Mouse (Mus musculus) CH12F3 (cell line): ENCODE measurements at regions not wholly inside any gene's neighbourhood (a gene's known extent, or its start where the extent isn't known, plus 50 kb on each side); places are given as distances from the start of the nearest gene placed in this dataset.

ENCODE experiments used
- in situ Hi-C: fragments of 300-500 bp; cut with MboI; formaldehyde crosslinking; loops from 2 replicates; pipeline ENCODE4 v1.14.3; 2020; ENCODE audit warnings: low sequenced_read_pairs

GRCm38 (mm10) chr8:49035970-49036700 is 192.4 kb upstream of the Tenm3 start:
- in situ Hi-C loops = no loop called here

- in situ Hi-C loops = no loop called here
Measured at GRCm38 (mm10) chr8:49035519-49035918, 191.8 kb upstream of the Tenm3 start.

GRCm38 (mm10) chr8:49030255-49030654 is 186.5 kb upstream of the Tenm3 start:
- in situ Hi-C loops = no loop called here

GRCm38 (mm10) chr8:49017741-49018140 is 174.0 kb upstream of the Tenm3 start:
- in situ Hi-C loops = loop anchor here (25.0 kb wide), 1 partner anchor 805 kb away; no protein-coding TSS in a partner anchor

GRCm38 (mm10) chr8:49015701-49016100 is 171.9 kb upstream of the Tenm3 start:
- in situ Hi-C loops = loop anchor here (25.0 kb wide), 1 partner anchor 803 kb away; no protein-coding TSS in a partner anchor

- in situ Hi-C loops = loop anchor here (25.0 kb wide), 1 partner anchor 803 kb away; no protein-coding TSS in a partner anchor
Measured at GRCm38 (mm10) chr8:49015200-49015599, 171.4 kb upstream of the Tenm3 start.

- in situ Hi-C loops = loop anchor here (25.0 kb wide), 1 partner anchor 794 kb away; no protein-coding TSS in a partner anchor
Measured at GRCm38 (mm10) chr8:49006236-49006965, 162.7 kb upstream of the Tenm3 start.

- in situ Hi-C loops = no loop called here
Measured at GRCm38 (mm10) chr8:48981667-48982066, 137.9 kb upstream of the Tenm3 start.

GRCm38 (mm10) chr8:48980755-48981154 is 137.0 kb upstream of the Tenm3 start:
- in situ Hi-C loops = no loop called here

GRCm38 (mm10) chr8:48970655-48971054 is 126.9 kb upstream of the Tenm3 start:
- in situ Hi-C loops = no loop called here

- in situ Hi-C loops = no loop called here
Measured at GRCm38 (mm10) chr8:48964929-48965328, 121.2 kb upstream of the Tenm3 start.

- in situ Hi-C loops = no loop called here
Measured at GRCm38 (mm10) chr8:48957614-48958013, 113.9 kb upstream of the Tenm3 start.

- in situ Hi-C loops = no loop called here
Measured at GRCm38 (mm10) chr8:48951412-48951811, 107.7 kb upstream of the Tenm3 start.

GRCm38 (mm10) chr8:48944177-48944576 is 100.4 kb upstream of the Tenm3 start:
- in situ Hi-C loops = no loop called here

GRCm38 (mm10) chr8:48937144-48937543 is 93.4 kb upstream of the Tenm3 start:
- in situ Hi-C loops = no loop called here

- in situ Hi-C loops = no loop called here
Measured at GRCm38 (mm10) chr8:48927135-48927534, 83.4 kb upstream of the Tenm3 start.

GRCm38 (mm10) chr8:48915275-48915674 is 71.5 kb upstream of the Tenm3 start:
- in situ Hi-C loops = no loop called here

GRCm38 (mm10) chr8:48912842-48913241 is 69.1 kb upstream of the Tenm3 start:
- in situ Hi-C loops = no loop called here

GRCm38 (mm10) chr8:48901668-48902406 is 58.1 kb upstream of the Tenm3 start:
- in situ Hi-C loops = no loop called here

- in situ Hi-C loops = no loop called here
Measured at GRCm38 (mm10) chr8:48896687-48897086, 52.9 kb upstream of the Tenm3 start.

GRCm38 (mm10) chr8:48896251-48896650 is 52.5 kb upstream of the Tenm3 start:
- in situ Hi-C loops = no loop called here
